Mouse (Mus musculus) left cerebral cortex, adult 18-20 months (tissue): ENCODE measurements around the gene Pappa2. TPM values are rescaled to one million over a fixed set of nuclear protein-coding genes. Genes with fewer than 3 reads are reported as not detected.
A peak's percentile ranks its signal among the peaks of the same experiment; 100 is the strongest.

ENCODE experiments used
- DNase-seq, 2 experiments: peaks; one replicate each; pipeline ENCODE4 v3.0.0; 2021 to 2022; ENCODE audit warnings: low spot score in 2 of 2, mixed read lengths in 1 of 2
- long read RNA-seq, 2 experiments: library from polyadenylated mRNA; stranded (forward); transcript quantifications; one replicate each; pipeline ENCODE4 v2.0.0; 2021
- total RNA-seq, 2 experiments: library from RNA; stranded (reverse); gene quantifications; 2 replicates each; pipeline ENCODE4 v1.2.3; 2021

Pappa2 gene
- total RNA-seq = 1 to 10 TPM; 2.1 to 3.4 TPM
- long read RNA-seq, experiment 1, partial matches to known transcripts = 0 of 1 reads
- long read RNA-seq, experiment 1, other reads (novel, unspliced or antisense) = 1 of 1 reads
- long read RNA-seq, experiment 2 = 0 reads

DNA sequence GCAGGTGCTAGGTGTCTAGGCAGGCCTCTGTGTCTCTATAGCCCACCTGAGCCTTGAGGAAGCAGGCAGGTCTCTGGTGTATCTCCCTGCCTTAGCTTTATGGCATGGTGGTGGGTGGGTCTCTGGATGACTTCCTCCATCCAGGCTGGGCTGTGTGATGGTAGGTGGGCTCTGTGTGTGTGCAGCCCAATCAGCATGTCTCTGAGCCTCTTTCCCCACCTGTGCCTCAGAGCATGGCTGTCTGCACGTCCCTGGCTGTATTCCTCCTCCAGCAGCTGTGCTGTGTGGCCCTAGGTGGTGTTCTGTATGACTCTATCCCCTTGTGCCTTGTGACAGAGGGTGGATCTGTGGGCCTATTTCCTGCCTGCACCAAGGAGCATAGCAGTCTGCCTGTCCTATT lies at the start of gene Pappa2:
TSS of gene Pappa2 (minus strand) at position 101 of the 400 bp plus-strand sequence.
- no peak for DNase-seq

DNA sequence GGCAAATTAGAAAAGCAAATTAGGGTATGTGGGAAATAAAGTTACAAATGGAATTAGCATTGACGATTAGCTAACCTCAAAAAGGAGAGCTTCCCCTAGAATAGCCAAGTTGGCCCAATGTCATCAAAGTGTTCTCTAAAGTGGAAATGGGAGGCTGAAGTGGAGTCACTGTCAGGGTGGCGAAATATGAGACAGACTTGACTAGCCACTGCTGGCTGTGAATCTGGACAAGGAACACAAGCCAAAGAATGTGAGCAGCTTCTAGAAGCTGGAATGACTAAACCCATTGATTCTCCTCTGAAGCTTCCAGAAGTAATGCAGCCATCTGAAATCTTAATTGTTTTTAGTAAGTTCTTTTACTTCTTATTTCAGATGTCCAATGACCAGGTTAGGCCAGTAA lies 48.8 kb upstream of the Pappa2 start:
- DNase-seq = no peak

DNA sequence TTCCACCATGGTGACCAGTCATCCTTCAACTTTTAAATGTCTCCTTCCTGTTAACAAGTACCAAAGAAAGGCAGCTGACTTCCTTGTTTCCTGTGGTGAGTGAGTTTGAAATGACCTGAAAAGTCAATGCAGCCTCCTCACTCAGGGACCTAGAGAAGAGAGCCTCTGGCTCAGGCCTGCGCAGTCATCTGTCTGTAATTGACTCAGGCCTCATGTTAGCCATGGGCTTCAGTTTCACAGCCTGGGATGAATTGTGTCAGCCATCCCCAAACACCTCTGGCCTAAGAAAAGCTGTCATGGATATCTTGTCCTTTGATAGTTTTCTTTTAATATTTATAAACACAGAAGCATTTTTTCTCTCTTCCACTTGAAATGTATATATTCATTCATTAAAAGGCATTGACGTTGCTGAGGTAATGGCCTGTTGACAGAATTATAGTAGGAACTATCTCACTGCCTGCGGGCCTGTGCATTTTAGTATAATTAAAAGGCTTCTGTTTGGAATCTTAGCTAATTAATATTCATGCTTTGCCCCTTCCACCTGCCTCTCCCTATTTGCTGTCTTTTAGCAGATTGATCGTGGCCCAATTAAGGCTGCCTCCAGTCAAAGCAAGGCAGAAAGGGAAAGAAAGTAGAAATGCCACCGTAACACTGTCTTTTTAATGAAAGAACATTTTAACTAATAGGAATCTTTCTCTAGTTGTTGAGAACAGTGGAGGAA lies 34.8 kb upstream of the Pappa2 start:
- DNase-seq = no peak

DNA sequence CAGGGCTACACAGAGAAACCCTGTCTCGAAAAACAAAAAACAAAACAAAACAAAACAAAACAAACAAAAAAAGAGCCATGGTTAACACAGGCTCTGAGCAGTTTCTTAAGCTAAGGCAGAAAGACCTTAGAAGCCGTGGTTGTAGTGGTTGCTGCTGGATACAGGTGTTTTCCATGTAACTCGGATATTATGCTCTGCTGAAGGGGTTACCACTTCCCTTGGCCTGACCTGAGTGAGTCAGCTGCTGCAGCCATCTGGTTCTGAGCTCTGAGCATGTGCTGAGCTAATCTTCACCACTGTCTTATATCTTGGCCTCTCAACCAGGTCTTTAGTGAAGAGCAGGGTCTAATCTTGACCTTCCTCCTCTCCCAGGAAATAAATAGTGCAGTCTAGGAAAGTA lies 6.8 kb upstream of the Pappa2 start:
- DNase-seq = no peak

DNA sequence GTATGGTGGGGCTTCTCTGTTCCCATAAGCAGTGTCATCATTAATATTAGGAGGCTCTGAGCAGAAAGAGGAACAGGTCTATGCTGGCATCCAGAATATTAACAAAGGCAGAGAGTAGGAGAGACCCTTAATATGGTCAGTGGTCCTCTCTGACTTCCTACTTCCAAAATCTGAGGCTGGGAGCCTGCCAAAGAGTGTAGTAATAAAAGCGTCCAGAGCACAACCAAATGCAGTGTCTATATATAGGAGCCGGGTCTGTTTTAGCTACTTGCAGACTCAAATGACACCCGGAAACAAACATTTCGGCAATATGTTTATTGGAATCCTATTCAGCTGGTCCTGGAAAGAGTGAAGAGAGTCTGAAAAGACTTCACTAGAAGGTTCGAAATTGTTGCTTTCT lies 17.9 kb downstream of the Pappa2 start:
- DNase-seq = no peak

DNA sequence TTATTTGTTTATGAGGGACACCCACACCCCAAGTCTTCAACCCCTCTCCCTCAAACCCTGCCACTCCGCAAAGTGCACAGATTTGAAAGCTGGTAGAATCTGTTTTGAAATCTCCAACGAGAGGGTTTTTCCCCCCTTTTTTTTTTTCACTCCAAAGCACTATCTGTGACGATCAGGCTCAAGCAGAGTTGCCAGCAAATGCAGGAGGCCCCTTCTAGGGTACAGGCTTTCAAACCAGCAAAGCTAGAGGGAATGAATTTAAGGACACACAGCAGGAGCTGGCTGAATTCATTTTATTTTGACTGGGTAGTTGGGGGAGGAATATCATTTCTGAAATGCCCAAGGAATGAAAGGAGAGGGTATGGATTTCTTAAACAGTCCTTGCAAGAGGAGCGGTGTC lies 19.3 kb downstream of the Pappa2 start:
- DNase-seq = no peak

DNA sequence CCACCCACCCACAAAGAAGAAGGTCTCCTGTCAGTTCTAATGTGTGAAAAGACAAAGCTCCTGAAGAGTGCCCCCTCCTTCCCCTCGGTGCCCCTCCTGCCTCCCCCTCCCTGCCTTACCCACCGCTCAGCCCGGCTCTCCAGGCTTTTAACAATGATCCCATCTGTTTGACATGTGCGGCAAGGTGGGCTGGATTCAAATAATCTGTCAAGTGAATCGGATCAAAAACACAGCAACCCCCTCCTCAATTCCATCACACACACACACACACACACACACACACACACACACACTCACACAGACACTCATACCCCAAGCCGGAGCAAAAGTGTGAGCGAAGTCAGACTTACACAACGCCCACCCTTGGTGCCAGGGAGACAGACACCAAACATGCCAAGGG lies 19.7 kb downstream of the Pappa2 start:
- no peak for DNase-seq

DNA sequence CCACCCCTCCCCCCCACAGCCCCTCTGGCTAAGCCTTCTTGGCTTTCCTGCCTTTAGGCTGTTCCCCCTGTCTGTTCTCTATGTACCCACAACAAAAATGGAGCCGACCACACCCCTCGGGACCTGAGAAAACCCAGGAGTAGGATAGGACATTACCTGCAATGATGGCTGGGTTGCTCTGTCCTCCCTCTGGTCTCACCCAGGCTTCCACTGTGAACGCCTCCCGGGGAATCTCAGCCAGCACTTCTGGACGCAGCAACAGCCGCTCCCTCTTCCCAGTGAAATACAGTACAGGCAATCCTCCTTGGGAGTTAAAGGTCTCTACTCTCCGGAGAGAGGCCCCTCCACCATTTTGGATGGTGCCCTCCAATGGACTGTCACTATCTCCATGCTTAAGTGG lies 23.9 kb downstream of the Pappa2 start:
- DNase-seq = no peak

DNA sequence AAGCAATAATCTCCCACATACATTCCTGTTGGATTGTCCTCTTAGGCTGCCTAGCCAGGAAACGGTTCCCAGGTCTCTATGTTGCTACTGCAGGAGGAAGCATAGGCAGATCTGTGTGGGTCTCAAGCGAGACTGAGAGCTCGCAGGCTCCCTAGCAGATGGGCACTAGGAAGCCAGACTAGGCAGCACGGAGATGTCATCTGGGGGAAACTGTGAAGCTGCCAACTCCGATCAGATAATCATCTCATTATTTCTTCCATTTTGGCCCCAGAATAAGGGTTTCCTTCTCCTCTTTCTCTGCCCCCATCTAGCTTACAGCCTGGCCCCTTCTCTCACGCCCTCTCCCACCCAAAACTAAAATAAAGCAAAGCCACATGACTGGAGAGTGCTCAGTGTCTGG lies 25.5 kb downstream of the Pappa2 start:
- no peak for DNase-seq

DNA sequence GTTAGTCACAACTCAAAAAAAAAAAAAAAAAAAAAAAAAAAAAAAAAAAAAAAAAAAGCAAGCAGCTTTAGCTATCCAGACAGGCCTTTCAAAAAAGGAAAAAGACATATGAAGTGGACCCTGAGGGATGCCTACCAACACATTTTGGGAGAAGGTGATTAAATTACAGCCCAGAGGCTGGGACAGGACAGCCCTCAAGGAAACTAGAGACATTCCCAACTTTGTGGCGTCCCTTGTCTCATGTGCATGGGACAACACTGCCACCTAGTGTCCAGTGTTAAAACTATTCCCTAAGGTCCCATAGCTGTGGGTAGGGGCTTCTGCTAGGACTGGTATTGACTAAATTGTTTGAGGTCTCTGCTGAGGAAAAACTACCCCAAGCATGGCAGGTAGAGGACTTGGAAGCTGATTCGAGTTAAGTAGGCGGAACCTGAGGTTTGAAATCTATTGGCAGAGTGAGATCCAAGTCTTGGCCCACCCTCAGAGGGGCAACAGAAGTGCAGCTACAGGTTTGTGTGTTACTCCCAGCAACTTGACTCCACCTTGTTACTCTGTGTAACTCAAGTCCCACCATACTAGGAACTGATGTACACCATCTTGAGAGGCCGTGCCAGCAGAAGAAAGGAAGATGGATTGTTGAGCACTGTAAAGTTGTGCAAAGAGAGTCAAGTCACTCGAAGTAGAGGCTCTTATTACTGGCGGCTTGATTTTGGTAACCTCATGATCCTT lies 26.6 kb downstream of the Pappa2 start:
- DNase-seq = peak; percentile 49 to 67

DNA sequence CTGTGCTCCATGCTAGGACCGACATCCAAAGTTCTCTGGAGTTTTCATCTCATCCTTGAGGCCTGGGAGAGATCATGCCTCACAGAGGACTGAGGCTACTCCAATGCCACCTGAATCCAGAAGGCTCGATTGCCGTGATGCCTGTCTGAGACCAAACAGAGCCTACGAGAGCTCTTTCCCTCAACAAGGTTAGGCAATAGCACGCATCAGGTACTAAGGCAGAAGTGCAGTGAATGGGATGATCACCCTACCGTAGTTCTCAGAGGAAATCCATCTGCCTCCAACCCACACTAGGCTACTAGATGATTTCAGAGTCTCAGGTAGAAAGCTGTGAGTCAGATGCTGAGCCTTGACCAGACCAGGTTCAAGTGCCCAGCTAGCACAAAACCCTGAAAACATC lies 31.2 kb downstream of the Pappa2 start:
- no peak for DNase-seq

DNA sequence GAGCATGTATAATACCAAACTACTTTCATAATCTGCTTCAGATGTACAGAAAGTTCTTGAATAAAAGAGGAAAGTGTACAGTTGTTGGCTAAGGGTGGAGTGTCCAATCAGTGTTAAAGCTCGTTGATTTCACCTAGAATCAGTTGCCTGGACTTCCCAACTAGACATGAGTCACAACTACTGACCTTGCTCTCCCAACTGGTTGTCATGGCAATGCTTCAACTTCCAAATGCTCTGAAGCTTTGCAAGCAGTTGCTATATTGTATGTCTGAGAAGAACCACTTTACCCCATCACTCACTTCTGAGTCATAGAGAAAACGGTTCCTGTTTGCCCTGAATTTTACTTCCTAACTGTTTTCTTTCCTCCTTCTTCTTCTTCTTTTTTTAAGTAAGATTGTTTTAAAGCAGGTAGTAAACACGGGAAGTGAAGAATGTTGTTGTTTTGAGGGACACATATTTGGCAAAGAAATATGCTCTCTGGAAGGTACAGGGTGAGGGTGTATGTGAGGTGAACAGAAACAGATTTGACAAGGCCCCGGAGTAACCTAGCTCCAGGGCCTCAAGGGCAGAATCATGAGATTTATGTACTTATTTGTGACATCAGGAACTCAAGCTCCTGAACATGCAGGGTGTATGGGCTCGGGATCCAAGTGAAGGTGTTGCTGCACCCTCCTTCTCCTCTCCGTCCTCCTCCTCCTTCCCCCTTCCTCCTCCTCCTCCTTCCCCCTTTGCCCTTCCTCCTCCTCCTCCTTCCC lies 32.1 kb downstream of the Pappa2 start:
- no peak for DNase-seq

DNA sequence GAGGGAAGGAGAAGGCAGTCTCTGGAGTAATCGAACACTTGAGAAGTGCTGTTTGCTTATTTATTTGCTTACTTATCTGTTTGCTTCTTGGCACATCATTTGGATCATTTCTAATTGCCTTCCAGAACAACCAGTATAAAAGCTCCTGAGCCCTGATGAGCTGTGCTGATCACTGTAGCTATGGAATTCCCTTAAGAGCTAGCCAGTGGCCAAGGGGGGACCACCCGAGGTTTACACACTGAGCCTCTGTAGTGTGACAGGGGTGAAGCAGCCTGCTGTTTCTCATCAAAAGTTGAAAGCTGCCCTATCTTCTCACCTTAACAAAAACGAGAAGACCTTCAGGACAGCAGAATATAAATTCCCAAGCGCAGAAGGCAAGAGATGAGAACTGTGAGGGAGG lies 35.4 kb downstream of the Pappa2 start:
- DNase-seq = no peak

DNA sequence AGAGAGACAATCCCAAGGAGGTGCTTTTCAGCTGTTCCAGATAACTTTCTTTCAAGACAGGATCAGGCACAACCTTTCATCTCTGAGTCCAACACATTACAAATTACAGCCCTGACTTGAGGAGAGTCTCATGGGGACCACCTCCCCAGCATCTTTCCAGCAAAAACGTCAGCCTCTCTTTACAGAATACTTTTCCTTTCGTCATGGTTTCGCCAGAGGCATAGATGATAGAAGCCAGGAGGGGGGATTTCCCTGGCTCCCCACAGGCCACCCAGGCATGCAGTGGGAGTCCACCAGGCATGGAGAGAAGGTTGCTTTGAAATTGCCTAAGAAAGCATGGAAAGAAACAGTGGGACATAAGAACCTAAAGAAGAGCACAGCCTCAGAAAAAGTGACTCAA lies 37.4 kb downstream of the Pappa2 start:
- DNase-seq = no peak

DNA sequence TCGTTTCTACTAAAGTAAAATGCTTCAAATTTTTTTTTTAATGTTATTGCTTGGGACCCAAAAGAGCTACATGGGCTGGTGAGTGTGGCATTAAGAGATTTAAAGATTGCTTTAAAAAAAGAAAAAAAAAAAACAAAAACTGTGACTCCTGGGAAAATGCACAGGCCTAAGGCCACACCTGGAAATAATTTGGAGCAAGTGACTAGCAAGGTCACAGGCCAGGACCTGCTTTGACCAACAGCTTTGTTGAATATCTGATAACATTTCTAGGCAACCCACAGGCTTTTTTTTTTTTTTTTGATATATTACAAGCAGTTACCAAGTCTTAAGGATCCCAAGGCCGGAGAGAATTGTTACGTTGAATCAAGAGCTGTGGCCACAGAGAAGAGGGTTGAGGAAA lies 39.3 kb downstream of the Pappa2 start:
- no peak for DNase-seq

DNA sequence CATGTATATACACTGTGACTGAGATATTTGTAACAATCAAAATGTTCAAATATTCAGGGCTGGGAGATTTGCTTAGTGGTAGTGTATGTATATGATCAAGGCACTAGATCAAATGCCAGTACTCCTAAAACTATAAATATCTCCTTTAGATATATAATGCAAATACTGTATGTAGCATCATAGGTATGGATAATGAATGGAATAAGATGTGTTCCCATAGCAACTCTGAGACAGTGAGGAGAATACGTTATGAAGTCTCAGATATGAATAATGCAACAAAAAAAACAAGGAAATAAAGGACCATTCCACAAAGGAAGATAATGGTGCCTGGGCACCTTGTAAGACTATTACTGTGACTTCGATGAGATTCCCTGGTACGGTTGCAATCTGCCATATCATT lies 45.8 kb downstream of the Pappa2 start:
- no peak for DNase-seq

DNA sequence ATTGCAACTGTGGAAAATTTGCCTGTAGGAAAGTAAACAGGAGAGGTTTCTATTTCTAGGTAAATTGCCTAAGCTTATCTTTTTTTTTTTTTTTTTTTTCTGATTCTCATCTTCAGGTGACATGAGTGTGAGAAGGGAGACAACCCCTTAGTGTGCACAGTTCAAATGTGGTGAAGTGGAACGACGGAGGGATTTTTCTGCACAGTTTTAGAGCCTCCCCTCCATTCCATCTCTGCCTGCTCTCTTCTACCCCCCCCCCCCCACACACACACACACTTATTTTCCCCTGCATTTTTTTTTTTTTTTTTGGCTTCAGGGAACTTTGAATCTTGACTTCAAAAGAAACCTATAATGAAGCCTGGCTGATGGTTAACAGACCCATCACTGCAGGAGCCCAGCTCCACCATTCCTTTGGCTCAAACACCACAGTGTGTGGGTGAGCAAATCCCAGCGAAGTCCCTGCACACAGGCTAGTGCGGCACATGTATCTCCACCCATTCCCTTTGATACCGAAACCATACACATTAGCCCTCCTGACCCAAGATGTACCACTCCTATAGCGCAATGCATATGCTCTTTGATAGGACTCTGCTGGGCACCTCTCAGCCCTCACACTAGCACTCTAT lies 49.0 kb downstream of the Pappa2 start:
- no peak for DNase-seq

DNA sequence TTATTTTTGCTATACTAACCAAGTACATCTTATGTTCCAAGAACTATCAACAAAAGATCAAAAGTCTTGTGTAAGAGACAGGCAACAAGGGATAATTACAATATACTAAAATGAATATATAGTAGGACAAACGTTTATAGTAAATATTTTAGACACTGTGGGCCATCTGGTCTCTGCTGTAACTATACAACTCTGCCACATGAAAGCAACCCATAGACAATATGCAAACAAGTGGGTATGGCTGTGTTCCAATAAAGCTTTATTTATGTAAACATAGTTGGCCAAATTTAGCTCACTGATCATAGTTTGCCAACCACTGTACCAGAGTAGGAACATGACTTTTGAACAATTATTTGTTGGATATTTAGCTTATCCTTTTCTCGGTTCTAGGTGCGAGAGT lies 50.9 kb downstream of the Pappa2 start:
- no peak for DNase-seq

DNA sequence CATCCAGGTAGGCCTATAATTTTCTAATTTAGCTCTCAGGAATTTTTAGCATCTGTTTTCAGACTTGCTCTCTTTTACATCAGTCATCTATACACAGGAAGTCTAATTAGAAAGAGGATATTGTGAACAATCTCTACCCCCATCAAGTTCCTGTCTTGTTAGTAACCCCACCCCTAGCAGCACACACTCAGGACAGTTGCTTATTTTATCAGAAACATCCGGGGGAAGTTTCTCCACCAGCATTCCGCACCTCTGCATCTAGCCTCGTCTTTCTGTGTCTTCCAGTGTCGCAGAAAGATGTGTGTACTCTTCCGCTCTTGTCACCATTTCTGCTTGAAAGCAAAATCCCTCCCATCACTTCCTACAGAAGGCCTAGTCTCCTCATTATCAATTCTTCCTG lies 59.8 kb downstream of the Pappa2 start:
- DNase-seq = no peak

DNA sequence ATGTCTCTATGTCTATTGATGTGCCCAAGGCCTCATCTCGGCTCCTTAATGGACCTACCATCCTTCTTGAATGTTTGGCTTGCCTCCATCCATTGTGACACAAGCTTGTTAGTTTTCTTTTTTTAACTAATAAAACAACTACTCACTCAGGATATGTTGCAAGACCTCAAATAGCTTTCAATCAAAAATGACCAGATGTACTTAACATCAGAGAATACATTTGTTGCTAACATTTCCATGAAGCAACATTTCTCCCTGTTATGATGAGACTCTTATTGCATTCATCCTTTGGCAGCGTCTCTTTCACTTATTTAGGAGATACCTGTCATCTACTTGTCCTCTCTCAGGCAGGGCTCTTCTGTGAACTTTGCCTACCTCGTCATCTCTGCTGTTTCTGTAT lies 61.4 kb downstream of the Pappa2 start:
- DNase-seq = no peak

DNA sequence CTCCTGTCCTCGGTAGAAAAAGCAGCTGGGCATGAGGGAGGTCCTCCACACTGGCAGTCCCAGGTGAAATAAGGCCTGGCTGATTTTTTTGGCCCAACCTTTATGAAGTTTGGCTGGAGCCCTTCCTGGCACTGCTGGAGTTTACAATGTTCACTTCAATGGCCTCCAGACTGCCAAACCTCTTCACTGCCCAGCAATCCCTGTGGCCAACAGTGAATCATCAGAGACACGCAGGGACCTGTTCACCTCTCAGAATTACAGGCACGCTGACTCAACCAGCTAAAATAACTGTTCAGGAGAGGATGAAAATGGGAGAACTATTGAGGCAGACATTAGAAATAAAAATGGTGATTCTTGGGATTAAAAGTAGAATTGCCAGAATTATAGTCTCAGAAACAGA lies 63.2 kb downstream of the Pappa2 start:
- DNase-seq = no peak

DNA sequence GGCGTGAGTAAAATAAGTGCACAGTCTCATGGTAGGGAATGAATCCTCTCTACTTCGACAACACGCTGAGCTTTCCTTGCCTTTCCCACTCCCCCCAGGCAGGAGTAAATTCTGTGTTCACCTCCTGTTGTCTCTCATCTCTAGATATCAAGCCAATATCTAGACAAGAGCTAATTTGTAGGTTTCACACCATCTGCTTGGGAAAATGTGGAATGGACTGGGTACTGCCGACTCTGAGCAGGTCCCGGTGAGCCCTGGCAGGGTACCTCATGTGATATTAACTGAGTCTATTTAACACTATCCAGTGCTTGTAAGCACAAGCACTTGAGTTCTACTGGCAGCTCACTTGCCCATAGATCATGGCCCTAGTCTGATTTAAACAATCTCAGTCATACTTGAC lies 64.7 kb downstream of the Pappa2 start:
- DNase-seq = no peak
